Mouse (Mus musculus): Measurements from ENCODE around the gene Abracl. TPM values are rescaled to one million over a fixed set of nuclear protein-coding genes. Genes with fewer than 3 reads are reported as not detected.

Gene Abracl
- 10 to 100 TPM; 30.8 to 31.0 TPM for total RNA-seq (2021)

DNA sequence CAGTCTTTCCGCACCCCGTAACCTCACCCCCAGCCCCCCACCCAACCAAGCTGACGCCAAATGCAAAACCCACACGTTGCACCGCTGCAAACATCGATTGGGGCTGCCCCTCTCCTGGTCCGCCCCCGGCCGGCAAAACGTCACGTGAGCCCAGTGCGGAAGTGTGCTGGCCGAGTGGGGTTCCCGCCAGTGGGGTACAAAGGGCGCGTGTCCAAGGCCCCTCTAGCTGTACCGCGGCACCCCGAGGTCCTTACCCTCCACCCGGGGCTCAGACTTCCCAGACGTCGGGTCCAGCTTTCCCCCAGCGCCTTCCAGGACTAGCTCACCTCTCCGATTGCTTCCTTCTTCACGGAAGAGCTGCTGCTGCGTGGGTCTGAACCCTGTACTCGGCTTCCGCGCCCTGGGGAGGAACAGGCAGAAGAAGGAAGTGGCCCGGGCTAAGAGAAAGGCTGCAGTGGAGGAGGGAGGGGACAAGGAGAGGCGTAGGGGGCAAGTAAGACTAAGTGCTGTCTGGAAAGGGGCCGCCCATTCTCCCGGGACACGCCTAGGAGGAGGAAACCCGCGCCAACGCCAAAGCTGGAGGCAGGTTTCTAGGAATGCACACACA is at the start of gene Abracl:
Abracl (minus strand) TSS at position 548 of the 607 bp plus-strand sequence.
- peak; percentile 30 to 53 for DNase-seq (ENCODE audit: extremely low spot score in 1 of 2, low spot score in 1 of 2)

DNA sequence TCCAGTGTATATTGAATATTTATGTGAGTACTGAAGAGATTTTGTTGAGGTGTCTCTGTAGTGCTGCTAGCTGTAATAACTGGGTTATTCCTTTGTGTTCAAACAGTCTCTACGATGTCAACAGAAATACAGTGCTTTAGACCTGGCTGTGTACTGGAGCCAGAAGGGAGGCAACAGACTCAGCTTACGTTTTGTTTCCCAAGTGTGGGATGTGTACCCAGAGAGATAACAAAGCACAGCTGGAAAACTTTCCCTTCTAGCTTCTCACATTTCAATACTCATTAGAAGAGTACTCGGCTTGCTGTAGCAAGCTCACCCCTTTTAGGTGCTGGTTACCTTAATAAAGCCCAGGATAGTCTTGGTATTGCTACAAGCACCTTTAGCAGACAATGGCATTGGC is 49.8 kb upstream of the Abracl start:
- no peak for DNase-seq (ENCODE audit: extremely low spot score in 1 of 2, low spot score in 1 of 2)

DNA sequence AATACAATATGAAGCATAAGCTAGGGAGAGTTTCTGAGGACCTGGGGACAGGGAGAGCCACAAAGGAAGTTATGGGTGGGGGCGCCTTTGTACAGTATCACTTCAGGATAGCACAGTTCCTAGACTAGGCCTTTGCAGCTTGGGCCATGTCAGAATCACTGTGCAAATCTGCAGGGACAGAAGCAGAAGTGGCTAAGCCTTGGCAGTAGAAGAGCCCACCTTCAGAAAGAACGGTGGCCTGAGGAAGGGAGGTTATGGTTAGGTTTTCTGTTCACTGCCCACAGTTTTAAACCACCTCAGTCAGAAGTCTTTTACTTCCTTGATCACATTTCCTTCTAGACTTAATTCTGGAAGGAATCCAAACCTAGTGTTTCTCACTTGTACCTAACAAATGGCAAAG is 47.5 kb upstream of the Abracl start:
- no peak for DNase-seq (ENCODE audit: extremely low spot score in 1 of 2, low spot score in 1 of 2)

DNA sequence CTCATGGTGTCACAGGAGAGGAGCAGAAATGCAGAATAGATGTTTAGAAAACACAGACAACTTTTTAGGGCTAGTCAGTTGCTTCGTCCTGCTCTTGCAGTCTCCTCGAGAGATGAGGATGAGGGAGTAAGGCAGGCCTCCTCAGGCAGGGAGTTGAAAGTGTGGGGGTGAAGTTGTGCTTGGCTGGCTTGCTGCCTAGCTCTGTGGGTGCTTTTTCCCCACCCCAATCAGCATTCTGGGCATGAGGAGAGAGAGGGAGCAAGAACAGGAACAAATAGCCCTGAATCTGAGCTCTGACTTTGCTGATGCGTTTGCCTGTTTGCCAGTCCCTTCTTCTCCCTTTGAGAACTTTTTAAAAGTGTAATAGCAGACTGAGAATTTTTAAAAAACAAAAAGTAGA is 47.1 kb upstream of the Abracl start:
- DNase-seq (ENCODE audit: extremely low spot score in 1 of 2, low spot score in 1 of 2): peak in 1 of 2 experiments; percentile 40

DNA sequence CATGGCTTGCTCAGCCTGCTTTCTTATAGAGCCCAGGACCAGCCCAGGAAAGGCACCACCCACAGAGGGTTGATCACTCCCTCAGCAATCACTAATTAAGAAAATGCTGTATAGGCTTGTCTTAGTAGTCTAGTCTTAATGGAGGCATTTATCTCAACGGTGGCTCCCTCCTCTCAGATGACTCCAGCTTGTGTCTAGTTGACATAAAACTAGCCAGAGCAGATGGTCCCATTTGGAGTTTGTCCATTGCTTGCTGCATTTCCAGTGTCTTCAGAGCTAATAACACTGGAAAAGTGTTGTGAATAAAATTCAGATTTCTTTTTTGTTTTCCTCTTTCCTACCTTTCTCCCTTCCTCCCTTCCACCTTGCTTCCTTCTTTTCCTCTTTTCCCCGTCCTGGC is 46.5 kb upstream of the Abracl start:
- no peak for DNase-seq (ENCODE audit: extremely low spot score in 1 of 2, low spot score in 1 of 2)

DNA sequence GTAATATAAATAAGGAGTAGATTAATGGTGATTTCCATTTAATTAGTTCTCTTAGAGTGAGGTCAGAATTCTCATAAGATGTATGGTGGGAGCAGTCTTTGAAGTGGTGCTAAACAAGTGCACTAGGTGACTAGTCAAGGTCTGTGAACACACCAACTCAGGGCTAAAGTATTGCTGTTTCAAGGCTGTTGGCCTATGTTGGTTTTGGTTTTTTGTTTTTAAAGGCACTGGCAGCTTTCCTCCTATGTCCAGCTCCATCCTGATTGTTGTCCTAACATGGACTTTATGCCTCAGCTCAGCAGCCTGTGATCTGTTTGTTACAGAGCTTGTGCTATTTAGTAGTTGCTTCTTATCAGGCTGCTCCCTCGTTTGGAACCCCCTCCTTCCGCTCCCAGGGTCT is 45.8 kb upstream of the Abracl start:
- DNase-seq (ENCODE audit: extremely low spot score in 1 of 2, low spot score in 1 of 2): no peak

DNA sequence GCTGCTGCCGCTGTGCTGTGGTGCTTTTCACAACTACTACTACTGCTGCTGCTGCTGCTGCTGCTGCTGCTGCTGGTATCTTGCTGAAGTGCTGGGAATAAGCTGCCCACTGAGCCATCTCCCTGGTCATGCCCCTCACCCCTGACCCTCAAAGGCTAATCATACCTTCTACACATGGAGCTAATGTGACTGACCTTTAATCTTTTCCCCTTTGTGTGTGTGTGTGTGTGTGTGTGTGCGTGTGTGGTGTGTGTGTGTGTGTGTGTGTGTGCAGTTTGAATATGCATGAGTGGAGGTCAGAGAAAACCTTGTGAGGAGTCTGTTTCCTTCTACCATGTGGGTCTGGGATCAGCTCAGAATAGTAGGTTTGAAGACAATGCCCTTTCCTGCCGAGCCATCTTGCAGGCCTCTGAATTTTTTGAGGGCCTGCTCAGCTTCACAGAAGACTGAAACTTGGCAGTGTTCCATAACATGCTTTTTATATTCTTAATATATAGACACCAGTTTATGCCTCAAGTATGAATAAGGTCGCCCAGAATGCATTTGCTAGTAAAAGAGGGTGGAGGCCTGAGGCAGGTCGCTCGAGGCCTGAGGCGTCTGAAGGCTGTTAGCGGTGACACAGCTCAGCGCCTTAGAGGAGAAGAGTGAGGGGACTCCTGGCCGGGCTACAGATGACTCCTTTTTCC is 44.8 kb upstream of the Abracl start:
- DNase-seq (ENCODE audit: extremely low spot score in 1 of 2, low spot score in 1 of 2): no peak

DNA sequence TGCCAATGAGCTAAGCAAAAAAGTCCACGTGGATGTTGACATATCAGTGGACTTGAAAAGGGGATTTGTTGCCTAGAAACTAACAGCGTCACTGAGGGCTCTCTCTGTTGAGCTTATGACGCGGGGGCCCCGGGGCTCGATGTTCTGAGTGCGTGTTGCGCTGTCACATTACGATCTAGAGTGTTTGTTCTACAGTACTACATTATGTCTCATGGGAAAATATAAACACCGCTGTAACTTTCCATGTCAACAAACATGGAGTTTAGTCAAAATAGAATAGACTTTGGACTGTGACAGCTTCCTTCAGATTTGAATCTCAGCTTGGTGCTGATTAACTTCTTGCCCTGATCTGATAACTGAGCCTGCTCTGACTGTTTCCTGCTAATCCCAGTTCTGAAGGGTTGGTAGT is 42.9 kb upstream of the Abracl start:
- no peak for DNase-seq (ENCODE audit: extremely low spot score in 1 of 2, low spot score in 1 of 2)

DNA sequence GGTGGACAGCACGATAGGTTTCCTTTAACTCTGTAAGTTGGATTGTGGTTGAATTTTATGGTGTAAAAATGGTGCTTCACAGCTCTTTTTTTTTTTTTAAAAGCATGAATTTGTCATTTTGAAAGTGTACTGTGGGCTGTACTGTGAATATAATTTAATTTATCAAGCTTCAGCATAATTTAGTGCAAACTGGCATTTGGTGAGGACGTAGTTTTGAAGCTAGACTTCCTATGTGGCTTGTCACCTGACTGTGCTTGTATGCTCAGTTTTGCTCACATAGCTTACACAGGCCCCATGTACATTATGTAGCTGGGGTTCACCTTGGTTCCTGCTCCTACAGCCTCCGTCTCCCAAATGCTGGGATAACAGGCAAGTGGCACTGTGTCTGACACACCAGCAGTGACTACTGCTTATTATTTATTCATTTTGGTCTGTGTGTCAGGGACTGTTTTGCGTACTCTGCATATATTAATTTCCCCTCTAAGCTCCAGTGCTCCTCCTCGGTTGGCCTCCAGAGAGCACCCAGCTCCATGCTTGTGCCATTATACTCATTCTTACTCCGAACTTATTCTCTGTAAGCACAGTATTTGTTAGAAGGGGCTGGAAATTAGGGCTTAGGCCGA is 41.6 kb upstream of the Abracl start:
- no peak for DNase-seq (ENCODE audit: extremely low spot score in 1 of 2, low spot score in 1 of 2)

DNA sequence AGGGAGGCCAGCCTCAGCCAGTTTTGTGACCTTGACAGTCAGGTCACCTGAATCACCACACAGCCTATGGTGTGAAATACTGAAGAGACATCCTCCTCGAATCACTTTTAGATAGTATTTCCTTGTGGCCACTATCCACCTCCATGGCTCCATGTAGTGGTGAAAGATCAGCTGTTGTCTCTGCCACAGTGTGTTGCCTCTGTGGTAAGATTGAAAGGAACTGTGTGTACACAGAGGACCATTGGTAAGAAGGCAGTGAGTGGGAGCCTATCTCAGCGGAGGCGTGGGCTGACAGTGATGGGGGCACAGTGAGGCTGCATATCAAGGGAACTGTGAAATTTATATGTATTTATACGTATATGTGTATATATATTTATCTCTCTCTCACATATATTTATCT is 38.4 kb upstream of the Abracl start:
- DNase-seq (ENCODE audit: extremely low spot score in 1 of 2, low spot score in 1 of 2): no peak

DNA sequence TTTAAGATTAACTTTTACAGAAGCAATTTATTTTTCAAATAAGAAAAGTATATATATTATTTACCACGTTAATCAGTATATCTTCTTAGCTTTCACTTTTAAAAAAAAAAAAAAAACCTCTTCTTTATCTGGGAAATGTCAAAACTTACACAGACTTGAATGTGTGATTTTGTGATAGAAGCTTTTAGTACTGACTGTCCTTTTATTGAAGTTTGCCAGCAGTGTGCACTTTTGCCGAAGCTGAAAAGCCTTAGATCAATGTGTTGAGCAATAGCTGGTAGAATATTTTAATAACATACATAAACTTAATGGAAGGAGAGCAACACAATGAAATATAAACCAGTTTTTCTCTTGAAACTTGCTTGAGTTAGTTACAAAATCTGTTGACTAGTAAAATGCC is 37.7 kb upstream of the Abracl start:
- DNase-seq (ENCODE audit: extremely low spot score in 1 of 2, low spot score in 1 of 2): no peak

DNA sequence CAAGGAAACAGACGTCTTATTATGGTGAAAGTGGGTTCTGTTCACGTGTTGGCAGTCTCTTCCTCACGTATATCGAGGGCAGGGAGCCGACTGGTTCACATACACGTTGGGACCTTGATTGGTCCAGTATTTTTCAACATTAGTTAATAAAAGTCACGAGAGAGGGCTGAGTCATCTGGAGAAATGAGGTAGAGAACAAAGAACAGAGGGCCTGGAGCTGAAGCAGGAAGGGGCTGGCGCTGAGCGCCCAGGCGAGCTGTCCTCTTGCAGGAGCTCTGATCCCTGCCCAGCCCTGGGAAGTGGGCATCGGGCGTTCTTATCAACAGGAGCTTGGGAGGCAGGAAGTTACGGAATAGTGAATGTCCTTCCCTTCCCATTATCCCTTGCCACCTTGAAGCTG is 36.7 kb upstream of the Abracl start:
- no peak for DNase-seq (ENCODE audit: extremely low spot score in 1 of 2, low spot score in 1 of 2)

DNA sequence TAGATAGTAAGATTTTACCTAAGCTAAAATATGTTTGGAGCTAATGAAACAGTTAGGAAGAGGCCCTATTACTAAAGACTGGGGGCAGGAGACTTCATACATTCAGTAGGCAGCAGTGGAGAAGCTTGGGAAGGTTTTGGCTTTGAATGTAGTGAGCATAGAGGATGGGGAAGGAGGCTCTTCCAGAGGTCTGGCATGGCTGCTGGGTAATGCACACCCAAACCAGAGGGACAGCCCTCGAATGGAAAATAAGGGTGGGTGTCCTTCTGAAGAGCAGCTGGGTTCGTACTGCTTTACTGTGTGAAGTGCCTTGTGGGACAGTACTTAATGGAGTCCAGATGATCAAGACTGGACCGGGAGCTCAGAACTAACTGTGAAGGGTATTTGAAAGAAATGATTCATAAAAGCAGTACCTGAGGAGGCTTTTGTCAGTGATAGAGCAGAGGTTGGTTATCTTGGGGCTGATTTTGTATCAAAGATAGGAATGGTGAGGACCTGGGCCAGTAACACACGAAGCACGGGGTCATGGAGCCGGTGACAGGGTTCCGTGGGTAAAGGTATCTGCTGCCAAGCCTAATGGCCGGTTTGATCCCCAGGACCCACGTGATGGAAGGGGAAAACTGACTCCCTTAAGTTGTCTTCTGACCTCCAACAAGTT is 35.7 kb upstream of the Abracl start:
- DNase-seq (ENCODE audit: extremely low spot score in 1 of 2, low spot score in 1 of 2): no peak

DNA sequence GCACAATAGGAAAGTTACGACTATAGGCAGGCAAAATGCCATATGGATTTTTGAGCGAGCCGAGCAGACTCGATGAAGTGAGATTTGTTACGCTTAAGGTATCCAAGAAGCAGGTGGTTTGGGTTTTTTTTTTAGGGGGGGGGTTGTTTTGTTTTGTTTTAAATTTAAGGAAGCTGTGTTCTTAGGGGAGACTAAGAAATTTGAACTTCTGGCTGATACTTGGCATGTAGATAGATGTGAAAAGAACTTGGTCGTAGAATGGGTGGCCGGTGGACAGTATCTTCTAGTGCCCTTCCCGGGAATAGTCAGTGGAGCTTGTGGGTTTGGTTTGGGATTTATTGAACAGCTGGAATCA is 33.3 kb upstream of the Abracl start:
- DNase-seq (ENCODE audit: extremely low spot score in 1 of 2, low spot score in 1 of 2): no peak

DNA sequence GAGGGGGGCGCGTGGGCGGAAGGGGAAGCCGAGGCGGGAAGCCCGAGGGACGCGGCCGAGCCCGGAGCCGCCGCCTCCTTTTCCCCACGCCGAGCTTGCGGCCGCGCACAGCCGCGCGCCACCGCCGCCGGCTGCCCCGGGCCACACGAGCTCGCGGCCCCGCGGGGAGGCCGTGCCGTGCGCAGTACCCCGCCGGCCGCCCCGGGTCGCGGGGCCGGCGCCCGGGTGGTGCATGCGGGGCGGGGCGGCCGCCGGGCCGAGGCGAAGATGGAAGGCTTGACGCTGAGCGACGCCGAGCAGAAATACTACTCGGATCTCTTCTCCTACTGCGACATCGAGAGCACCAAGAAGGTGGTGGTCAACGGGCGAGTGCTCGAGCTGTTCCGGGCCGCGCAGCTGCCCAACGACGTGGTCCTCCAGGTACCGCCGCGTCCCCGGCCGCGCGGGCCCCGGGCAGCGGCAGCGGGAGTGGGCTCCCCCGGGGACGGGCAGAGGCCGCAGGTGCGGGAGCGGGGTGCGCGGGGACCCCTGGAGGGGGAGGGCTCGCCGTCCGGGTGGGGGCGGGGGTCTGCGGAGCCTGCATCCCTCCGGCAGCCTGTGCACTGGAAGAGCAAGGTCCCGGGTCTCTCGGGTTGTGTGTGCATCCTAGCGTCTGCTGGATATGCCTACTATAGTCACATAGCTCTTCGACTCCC is 32.8 kb upstream of the Abracl start, which contains the start of gene Reps1:
Reps1 (plus strand) TSS at position 166 of the 695 bp plus-strand sequence.
- DNase-seq (ENCODE audit: extremely low spot score in 1 of 2, low spot score in 1 of 2): peak in 1 of 2 experiments; percentile 34

DNA sequence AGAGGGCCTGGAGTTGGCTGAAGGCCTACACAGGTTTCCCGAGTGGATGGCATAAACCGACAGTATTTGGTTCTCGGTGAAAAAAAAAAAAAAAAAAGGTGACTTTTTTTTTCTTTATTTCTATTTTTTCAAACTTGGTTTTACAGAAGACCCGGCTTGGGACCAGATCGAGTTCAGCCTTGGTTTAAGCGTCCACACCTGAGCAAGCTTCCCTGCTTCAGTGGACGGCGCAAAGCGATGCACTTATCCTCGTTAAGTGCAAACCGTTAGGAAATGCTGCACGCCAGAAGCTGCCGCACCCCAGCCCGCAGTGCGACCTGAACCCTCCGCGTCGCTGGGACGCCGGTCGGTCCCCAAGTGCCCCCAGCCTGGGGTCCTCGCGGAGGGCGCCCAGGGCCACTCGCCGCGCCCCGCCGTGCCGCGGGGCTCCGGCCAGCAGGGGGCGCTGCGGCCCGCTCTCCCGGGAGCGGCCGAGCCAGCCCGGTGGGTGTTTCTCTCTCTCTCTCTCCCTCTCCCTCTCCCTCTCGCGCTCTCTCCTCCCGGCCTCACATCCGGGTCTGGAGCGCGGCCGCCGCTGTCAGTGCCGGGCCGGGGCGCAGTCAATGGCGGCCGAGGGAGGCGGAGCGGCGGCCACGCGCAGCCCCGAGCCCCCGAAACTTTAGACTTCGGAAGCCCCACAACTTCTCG is 32.1 kb upstream of the Abracl start:
- peak; percentile 68 to 83 for DNase-seq (ENCODE audit: extremely low spot score in 1 of 2, low spot score in 1 of 2)

DNA sequence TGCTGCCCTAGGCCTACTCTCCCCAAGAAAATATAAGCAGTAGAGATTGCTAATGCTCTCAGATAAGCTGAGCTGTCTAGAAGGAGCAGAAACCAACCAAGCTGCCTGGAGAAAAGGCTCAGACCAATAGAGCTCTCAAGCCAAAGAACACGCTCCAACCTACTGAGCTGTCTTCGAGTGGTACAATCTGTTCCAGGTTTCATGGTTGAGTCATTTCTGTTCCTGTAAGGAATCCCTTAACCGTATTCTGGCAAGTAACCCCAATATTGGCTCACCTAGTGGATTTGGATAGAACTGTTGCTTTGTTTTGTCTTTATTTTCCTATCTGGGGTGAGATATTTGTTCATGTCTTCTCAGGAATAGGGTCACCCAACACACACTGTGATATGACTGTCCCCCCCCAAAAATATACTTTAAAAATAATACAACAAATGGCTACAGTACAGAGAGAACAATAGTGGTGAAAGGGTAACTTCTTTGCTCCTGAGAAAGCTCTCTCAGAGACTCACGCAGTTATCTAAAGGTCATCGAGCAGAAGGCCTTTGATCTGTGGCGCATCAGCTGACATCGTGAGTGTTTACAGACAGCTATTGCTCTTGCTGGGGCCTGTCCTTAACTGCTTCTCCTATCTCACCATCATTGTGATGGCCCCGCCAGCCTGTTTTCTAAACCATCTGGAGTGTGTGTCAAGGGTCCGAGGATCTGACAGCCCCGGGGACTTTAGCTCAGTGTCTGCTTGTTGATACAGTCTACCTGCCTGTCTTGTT is 24.5 kb upstream of the Abracl start:
- DNase-seq (ENCODE audit: extremely low spot score in 1 of 2, low spot score in 1 of 2): no peak

DNA sequence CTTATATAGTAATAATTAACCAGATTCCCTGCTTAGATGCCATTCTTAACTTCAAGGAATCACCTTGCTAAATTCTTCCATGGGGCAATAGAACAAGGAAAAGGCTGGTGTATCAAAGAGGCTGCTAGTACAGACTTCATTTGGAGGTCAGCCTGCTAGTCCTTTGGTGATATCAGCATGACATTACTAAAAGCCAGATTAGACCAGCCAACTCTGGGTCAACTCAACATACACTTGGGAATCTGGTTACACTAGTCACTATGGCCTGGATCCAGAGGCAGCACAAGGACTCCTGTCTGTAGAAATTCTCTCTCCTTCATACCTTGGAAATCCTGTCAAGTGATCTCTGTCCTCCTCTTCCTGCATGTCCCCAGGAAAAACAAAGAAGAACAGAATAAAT is 23.3 kb upstream of the Abracl start:
- DNase-seq (ENCODE audit: extremely low spot score in 1 of 2, low spot score in 1 of 2): no peak

DNA sequence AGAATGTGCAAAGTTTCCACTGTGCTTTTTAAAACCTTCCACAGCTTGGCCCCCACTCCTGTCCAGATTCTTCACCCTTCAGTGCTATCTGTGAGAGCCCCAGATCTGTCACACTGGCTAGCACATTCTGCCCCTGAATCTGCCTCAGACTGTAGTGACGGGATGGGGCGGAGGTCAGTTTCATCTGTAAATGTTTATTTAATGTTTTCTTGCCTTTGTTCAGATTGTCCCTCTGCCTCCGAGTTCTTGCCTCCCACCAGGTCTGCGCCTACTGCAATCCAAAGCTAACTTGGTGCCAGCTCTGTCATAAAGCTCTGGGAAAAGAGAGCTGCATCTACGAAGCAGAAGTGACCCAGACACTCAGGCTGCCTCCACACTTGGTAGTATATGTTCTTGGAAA is 13.8 kb upstream of the Abracl start:
- no peak for DNase-seq (ENCODE audit: extremely low spot score in 1 of 2, low spot score in 1 of 2)

DNA sequence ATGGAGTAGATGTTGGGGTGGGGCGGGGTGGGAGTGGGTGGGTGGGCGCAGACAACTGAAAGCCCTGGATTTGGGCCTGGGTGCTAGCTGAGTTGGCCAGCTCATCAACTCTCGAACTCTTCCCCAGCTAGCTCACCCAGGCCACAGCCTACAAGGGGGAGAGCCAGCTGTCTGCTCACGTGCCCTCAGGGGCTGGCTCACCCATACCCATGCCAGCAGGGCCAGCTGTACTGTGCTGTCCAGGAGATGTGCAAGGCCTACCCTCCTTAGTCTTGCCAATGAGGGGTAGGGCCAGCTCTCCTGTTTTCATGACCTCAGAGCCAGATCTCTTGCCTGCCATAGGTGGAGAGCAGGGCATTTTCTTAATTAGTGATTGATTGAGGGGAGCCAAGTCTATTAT is 11.3 kb upstream of the Abracl start:
- no peak for DNase-seq (ENCODE audit: extremely low spot score in 1 of 2, low spot score in 1 of 2)
